Mouse (Mus musculus): ENCODE data around the gene Arrdc3. TPM values are rescaled to one million over a fixed set of nuclear protein-coding genes. Genes with fewer than 3 reads are reported as not detected.

Arrdc3 gene
- polyA plus RNA-seq, 1 experiment from 2014 or later, result 45.7 TPM

DNA sequence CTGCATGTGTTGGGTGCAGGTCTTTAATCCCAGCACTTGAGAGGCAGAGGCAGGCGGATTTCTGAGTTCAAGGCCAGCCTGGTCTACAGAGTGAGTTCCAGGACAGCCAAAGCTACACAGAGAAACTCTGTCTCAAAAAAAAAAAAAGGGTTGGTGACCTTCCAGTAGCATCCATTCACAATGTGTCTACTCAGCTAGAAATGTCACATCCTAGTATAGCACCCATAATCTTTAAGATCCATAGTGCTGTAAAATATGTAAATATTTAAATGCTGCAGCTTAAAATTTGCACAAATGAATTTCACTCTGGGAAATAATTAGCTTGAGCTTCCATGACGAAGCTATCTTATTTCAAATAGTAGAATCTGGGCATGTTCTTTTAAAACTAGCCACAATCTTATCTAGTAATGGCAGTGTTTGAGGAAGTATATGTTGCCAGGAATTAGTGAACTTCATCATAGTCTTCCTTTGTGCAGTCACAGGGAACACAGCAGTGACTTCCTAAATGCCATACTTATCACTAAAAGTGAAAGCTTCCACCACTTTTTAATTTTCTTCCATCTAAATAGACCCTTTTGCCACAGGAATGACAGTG lies 16.3 kb downstream of the Arrdc3 start:
- H3K4me3 ChIP-seq (ENCODE audit: low read depth, low read length), result no peak overlapping the region
- no peaks in the 10 kb centered on the region for H3K9me3 ChIP-seq (replicated peaks; ENCODE audit: control insufficient read depth, low read length)
- 71% methylated on average over 2 of the region's 2 CpGs for WGBS (ENCODE audit: insufficient replicate concordance)
- H3K27ac ChIP-seq (ENCODE audit: low read depth, low read length), result no peak overlapping the region
- no peak for ATAC-seq (replicated peaks; ENCODE audit: insufficient number of reproducible peaks, low FRiP score, low TSS enrichment)
- no peaks in the 10 kb centered on the region for H3K4me1 ChIP-seq (ENCODE audit: control insufficient read depth, insufficient read depth, low read length)
- no peak overlapping the region for H3K9ac ChIP-seq (ENCODE audit: low read depth, low read length)
- no peak overlapping the region for H3K4me2 ChIP-seq
- no peaks in the 10 kb centered on the region for H3K36me3 ChIP-seq (ENCODE audit: control insufficient read depth, insufficient read depth, low read length)
- no peaks in the 10 kb centered on the region for H3K27me3 ChIP-seq (ENCODE audit: control insufficient read depth, insufficient read depth, low read length)

DNA sequence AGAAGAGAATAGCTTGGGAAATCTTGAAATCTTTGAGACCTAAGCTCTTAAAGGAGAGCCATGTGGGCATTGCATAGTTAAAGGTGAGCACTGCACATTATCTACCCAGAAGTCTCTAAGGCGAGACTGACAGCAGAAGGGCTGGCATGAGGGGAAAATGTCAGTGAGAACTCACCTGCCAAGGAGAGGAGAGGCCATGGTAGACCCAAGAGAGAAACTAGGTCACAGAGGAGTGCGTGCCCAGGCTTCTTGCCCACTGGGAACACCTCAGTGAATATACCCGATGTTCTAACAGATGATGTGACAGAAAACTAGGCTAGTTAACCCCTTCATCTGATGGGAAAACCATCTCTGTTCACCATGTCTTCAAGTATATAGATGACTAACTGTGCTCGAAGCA lies 18.2 kb downstream of the Arrdc3 start:
- Histone ChIP-seq H3K9ac (ENCODE audit: low read depth, low read length) (no peak overlapping the region), H3K4me2 (no peak overlapping the region), H3K36me3 (ENCODE audit: control insufficient read depth, insufficient read depth, low read length) (no peaks in the 10 kb centered on the region), H3K27ac (ENCODE audit: low read depth, low read length) (no peak overlapping the region), H3K4me1 (ENCODE audit: control insufficient read depth, insufficient read depth, low read length) (no peaks in the 10 kb centered on the region), H3K4me3 (ENCODE audit: low read depth, low read length) (no peak overlapping the region), H3K27me3 (ENCODE audit: control insufficient read depth, insufficient read depth, low read length) (no peaks in the 10 kb centered on the region), H3K9me3 (replicated peaks; ENCODE audit: control insufficient read depth, low read length) (no peaks in the 10 kb centered on the region)
- no peak for ATAC-seq (replicated peaks; ENCODE audit: insufficient number of reproducible peaks, low FRiP score, low TSS enrichment)
- WGBS (ENCODE audit: insufficient replicate concordance), result 81% methylated on average over 4 of the region's 4 CpGs

DNA sequence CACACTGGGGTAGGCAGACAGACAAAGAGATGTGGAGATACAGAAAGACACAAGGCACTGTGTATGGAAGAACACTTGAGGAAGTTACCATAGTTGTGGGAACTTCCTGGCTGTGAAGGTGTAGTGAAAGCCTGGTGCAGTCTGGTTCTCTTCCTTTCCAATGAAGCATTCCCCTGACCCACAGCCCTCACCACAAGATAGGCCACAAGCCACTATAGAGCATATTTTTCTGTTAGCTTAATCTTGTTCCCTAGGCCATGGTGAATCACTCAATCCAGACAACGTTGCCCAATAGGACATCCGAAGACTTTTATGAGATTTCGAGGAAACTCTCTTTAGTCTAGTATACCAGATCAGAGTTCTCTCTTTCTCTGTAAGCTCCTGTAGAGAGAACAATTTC lies 19.6 kb downstream of the Arrdc3 start:
- no peaks in the 10 kb centered on the region for H3K27me3 ChIP-seq (ENCODE audit: control insufficient read depth, insufficient read depth, low read length)
- no peaks in the 10 kb centered on the region for H3K9me3 ChIP-seq (replicated peaks; ENCODE audit: control insufficient read depth, low read length)
- 83% methylated on average over 3 of the region's 3 CpGs for WGBS (ENCODE audit: insufficient replicate concordance)

DNA sequence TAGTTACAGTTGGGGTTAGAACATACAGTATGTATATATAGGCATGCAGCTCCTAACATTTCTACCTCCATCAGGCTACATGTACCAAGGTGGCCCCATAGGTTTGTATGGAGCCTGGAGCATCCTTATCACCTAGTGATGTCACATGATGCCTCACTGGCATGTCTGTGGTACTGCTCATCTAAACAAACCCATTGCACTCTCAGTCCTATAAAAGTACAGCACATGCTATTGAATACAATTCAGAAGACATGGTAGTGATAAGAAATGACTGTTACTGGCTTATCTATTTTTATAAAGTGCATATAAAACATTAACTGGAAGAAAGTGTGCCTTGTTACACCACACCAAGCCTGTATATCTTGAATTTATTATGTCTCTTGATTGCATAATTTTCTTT lies 30.2 kb downstream of the Arrdc3 start:
- ATAC-seq (replicated peaks; ENCODE audit: insufficient number of reproducible peaks, low FRiP score, low TSS enrichment), result no peak
- Histone ChIP-seq H3K4me1 (ENCODE audit: control insufficient read depth, insufficient read depth, low read length) (no peaks in the 10 kb centered on the region), H3K4me3 (ENCODE audit: low read depth, low read length) (no peak overlapping the region), H3K36me3 (ENCODE audit: control insufficient read depth, insufficient read depth, low read length) (no peaks in the 10 kb centered on the region), H3K27ac (ENCODE audit: low read depth, low read length) (no peak overlapping the region), H3K4me2 (no peak overlapping the region), H3K9me3 (replicated peaks; ENCODE audit: control insufficient read depth, low read length) (no peaks in the 10 kb centered on the region), H3K27me3 (ENCODE audit: control insufficient read depth, insufficient read depth, low read length) (no peaks in the 10 kb centered on the region), H3K9ac (ENCODE audit: low read depth, low read length) (no peak overlapping the region)

More for the DNA sequence above, 19.6 kb downstream of the Arrdc3 start:
- Histone ChIP-seq H3K4me2 (no peak overlapping the region), H3K4me1 (ENCODE audit: control insufficient read depth, insufficient read depth, low read length) (no peaks in the 10 kb centered on the region), H3K9ac (ENCODE audit: low read depth, low read length) (no peak overlapping the region), H3K4me3 (ENCODE audit: low read depth, low read length) (no peak overlapping the region), H3K27ac (ENCODE audit: low read depth, low read length) (no peak overlapping the region), H3K36me3 (ENCODE audit: control insufficient read depth, insufficient read depth, low read length) (no peaks in the 10 kb centered on the region)
- ATAC-seq (replicated peaks; ENCODE audit: insufficient number of reproducible peaks, low FRiP score, low TSS enrichment), result no peak

DNA sequence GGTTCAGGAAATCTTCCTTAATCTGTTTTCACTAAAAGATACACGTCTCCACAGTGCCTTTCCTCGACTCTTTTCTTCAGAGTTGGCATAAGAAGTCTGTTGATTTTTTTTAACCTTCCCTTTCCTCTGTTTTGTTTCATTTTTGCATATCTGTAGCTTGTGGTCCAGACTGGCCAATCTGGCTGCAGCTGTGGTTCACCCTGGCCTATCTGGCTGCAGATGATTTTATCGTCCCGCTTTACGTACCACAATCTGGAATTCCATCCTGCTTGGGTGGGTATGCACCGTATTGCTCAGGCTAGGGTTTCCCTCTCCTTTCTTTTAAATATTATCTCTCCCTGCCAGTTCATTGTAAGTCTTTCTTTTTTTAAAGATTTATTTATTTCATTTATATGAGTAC lies 37.8 kb downstream of the Arrdc3 start:
- ATAC-seq (replicated peaks; ENCODE audit: insufficient number of reproducible peaks, low FRiP score, low TSS enrichment), result no peak
- WGBS (ENCODE audit: insufficient replicate concordance), result 53% methylated on average over 6 of the region's 6 CpGs
- H3K9ac ChIP-seq (ENCODE audit: low read depth, low read length), result no peak overlapping the region
- H3K9me3 ChIP-seq (replicated peaks; ENCODE audit: control insufficient read depth, low read length), result no peaks in the 10 kb centered on the region
- no peak overlapping the region for H3K4me3 ChIP-seq (ENCODE audit: low read depth, low read length)
- H3K4me1 ChIP-seq (ENCODE audit: control insufficient read depth, insufficient read depth, low read length), result no peaks in the 10 kb centered on the region
- H3K27ac ChIP-seq (ENCODE audit: low read depth, low read length), result no peak overlapping the region
- no peaks in the 10 kb centered on the region for H3K36me3 ChIP-seq (ENCODE audit: control insufficient read depth, insufficient read depth, low read length)
- H3K27me3 ChIP-seq (ENCODE audit: control insufficient read depth, insufficient read depth, low read length), result no peaks in the 10 kb centered on the region
- H3K4me2 ChIP-seq, result no peak overlapping the region

DNA sequence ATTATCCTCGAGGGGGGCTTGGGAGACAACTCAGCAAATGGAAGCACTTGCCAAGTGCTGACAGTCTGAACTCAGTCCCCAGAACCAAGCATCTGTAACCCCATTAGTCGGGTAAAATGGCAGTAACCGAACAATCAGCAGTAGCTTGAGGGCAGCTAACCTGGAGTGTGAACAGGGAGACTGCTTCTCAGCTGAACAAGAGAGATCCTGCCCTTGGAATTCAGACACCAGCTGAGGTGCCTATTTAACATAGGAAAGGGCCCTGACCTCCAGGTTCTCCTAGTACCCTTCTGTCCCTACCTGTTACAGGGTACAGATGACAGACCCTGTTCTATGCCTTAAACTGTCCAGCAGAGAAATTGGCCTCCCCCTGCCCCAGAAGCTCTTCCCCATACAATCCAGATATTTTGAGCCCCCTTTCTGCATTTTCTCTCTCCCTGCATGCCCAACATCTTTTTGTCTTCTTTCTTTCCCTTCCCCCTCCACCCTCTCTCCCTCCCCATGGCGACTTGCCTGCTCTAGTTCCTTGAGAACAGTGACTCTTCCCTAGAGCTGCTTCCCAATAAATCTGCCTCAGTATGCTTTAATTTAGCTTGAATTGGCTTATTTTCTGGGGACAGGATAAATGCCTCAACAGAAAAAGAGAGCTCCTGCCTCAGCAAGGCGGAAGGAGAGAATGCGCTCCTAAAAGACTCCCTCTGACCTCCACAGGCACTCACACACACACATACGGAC lies 38.6 kb downstream of the Arrdc3 start:
- H3K4me2 ChIP-seq, result no peak overlapping the region
- no peaks in the 10 kb centered on the region for H3K9me3 ChIP-seq (replicated peaks; ENCODE audit: control insufficient read depth, low read length)
- ATAC-seq (replicated peaks; ENCODE audit: insufficient number of reproducible peaks, low FRiP score, low TSS enrichment), result no peak
- H3K27ac ChIP-seq (ENCODE audit: low read depth, low read length), result no peak overlapping the region
- no peaks in the 10 kb centered on the region for H3K36me3 ChIP-seq (ENCODE audit: control insufficient read depth, insufficient read depth, low read length)
- H3K4me3 ChIP-seq (ENCODE audit: low read depth, low read length), result no peak overlapping the region
- 63% methylated on average over 7 of the region's 7 CpGs for WGBS (ENCODE audit: insufficient replicate concordance)
- no peaks in the 10 kb centered on the region for H3K4me1 ChIP-seq (ENCODE audit: control insufficient read depth, insufficient read depth, low read length)
- no peak overlapping the region for H3K9ac ChIP-seq (ENCODE audit: low read depth, low read length)
- no peaks in the 10 kb centered on the region for H3K27me3 ChIP-seq (ENCODE audit: control insufficient read depth, insufficient read depth, low read length)

DNA sequence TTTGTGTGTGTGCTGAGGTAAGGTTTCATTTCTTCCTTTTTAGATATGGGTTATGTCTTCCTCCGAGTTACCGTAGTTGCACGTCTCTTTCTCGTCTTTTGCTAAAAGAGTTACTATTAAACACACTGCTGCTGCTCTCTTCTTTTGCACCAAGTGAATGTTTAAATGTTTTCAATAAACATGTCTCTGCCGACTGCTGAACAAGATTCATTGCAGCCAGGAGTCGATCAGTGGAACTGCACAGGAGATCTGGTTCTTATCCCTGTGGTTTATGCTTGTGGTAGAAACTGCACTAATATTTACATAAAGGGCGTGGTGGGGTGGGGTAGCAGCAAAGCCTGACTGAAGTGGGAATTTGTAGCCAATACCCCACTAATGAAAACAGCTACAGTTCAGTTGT lies 45.0 kb downstream of the Arrdc3 start:
- 63% methylated on average over 7 of the region's 7 CpGs for WGBS (ENCODE audit: insufficient replicate concordance)
- no peak overlapping the region for H3K9ac ChIP-seq (ENCODE audit: low read depth, low read length)
- H3K4me3 ChIP-seq (ENCODE audit: low read depth, low read length), result no peak overlapping the region
- H3K36me3 ChIP-seq (ENCODE audit: control insufficient read depth, insufficient read depth, low read length), result no peaks in the 10 kb centered on the region
- H3K4me1 ChIP-seq (ENCODE audit: control insufficient read depth, insufficient read depth, low read length), result peaks cover 6% of the 10 kb centered on the region
- H3K27me3 ChIP-seq (ENCODE audit: control insufficient read depth, insufficient read depth, low read length), result no peaks in the 10 kb centered on the region
- no peaks in the 10 kb centered on the region for H3K9me3 ChIP-seq (replicated peaks; ENCODE audit: control insufficient read depth, low read length)
- H3K27ac ChIP-seq (ENCODE audit: low read depth, low read length), result no peak overlapping the region
- ATAC-seq (replicated peaks; ENCODE audit: insufficient number of reproducible peaks, low FRiP score, low TSS enrichment), result no peak
- no peak overlapping the region for H3K4me2 ChIP-seq

DNA sequence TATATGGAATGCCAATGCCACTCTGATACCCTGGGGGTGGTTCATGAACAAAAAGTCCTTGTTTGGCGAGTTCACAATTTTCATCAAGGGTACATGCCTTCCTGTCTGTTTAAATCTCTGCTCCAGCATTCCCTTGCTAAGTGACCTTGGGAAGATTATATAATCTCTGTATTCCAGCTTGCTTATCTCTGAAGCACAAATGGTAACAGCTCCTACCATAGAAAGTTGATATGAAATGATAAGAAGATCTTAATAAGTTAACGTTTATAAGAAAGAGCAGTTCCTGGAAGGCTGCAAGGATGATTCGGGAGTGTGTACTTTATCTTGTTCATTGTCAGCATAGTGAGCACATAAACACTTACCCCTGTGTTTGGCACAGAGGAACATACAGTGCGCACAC lies 46.8 kb downstream of the Arrdc3 start:
- Histone ChIP-seq H3K27ac (ENCODE audit: low read depth, low read length) (no peak overlapping the region), H3K9ac (ENCODE audit: low read depth, low read length) (no peak overlapping the region), H3K4me2 (no peak overlapping the region), H3K4me3 (ENCODE audit: low read depth, low read length) (no peak overlapping the region), H3K36me3 (ENCODE audit: control insufficient read depth, insufficient read depth, low read length) (no peaks in the 10 kb centered on the region), H3K4me1 (ENCODE audit: control insufficient read depth, insufficient read depth, low read length) (peaks cover 6% of the 10 kb centered on the region), H3K9me3 (replicated peaks; ENCODE audit: control insufficient read depth, low read length) (no peaks in the 10 kb centered on the region), H3K27me3 (ENCODE audit: control insufficient read depth, insufficient read depth, low read length) (no peaks in the 10 kb centered on the region)
- ATAC-seq (replicated peaks; ENCODE audit: insufficient number of reproducible peaks, low FRiP score, low TSS enrichment), result no peak
- WGBS (ENCODE audit: insufficient replicate concordance), result 62% methylated on average over 4 of the region's 4 CpGs

DNA sequence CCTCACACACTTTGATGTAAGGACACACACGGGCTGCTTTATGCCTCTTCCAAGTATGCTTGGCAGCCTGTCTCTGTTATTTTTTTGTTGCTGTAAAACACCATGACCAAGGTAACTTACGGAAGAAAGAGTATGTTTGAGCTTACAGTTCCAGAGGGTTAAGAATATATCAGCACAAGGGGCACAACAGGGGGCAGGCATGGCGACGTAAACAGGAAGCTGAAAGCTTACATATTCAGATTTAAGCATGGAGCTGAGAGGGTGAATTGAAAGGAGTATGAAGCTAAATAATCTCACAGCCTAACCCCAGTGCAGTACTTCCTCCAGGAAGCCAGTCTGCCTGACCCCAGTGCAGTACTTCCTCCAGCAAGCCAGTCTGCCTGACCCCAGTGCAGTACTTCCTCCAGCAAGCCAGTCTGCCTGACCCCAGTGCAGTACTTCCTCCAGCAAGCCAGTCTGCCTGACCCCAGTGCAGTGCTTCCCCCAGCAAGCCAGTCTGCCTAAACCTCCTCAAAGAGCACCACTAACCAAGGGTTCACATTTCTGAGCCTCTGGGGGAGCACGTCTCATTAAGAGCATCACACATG lies 49.7 kb downstream of the Arrdc3 start:
- 67% methylated on average over 5 of the region's 5 CpGs for WGBS (ENCODE audit: insufficient replicate concordance)
- no peak overlapping the region for H3K27ac ChIP-seq (ENCODE audit: low read depth, low read length)
- peaks cover 7% of the 10 kb centered on the region for H3K4me1 ChIP-seq (ENCODE audit: control insufficient read depth, insufficient read depth, low read length)
- no peak overlapping the region for H3K9ac ChIP-seq (ENCODE audit: low read depth, low read length)
- H3K4me2 ChIP-seq, result no peak overlapping the region
- H3K27me3 ChIP-seq (ENCODE audit: control insufficient read depth, insufficient read depth, low read length), result no peaks in the 10 kb centered on the region
- H3K36me3 ChIP-seq (ENCODE audit: control insufficient read depth, insufficient read depth, low read length), result no peaks in the 10 kb centered on the region
- no peak for ATAC-seq (replicated peaks; ENCODE audit: insufficient number of reproducible peaks, low FRiP score, low TSS enrichment)
- no peaks in the 10 kb centered on the region for H3K9me3 ChIP-seq (replicated peaks; ENCODE audit: control insufficient read depth, low read length)
- H3K4me3 ChIP-seq (ENCODE audit: low read depth, low read length), result no peak overlapping the region
